Mouse (Mus musculus) frontal cortex, adult 2 months (tissue): ENCODE measurements around the gene Nrarp. TPM values are rescaled to one million over a fixed set of nuclear protein-coding genes. Genes with fewer than 3 reads are reported as not detected.
A peak's percentile ranks its signal among the peaks of the same experiment; 100 is the strongest.

Experiments used
- DNase-seq, 2 experiments: peaks; one replicate each; pipeline ENCODE4 v3.0.0; 2022; ENCODE audit warnings: low spot score in 1 of 2; ENCODE audit errors: extremely low spot score in 1 of 2
- polyA plus RNA-seq: library from polyadenylated mRNA; depleted of rRNA; stranded (reverse); fragments of >200 nt; gene quantifications from 2 replicates; pipeline ENCODE4 v1.2.3, GENCODE M21; 2012; rRNA removed

Gene Nrarp
- 38.7 and 39.1 TPM in 2 replicates for polyA plus RNA-seq

DNA sequence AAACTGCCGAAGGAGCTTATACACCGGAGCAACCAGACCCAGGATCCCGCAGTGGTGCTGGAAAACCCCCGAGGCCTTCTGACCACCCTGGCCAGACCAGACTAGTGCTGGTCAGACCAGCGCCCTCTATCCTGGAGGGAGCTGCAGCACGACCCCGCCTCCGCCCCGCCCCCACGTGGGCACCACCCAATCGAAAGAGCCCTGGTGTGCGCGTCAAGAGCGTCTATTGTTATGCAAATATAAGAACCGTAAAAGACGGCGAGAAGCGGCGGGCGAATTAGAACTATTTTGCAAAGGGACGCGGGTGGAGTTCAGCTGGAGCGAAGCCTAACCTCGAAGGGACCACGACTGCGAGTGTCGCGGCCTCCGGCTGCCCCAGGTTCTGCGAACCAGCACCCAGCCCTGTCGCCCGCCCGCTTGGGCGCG is at the start of gene Nrarp:
Gene Nrarp (plus strand): TSS at position 281 of the 426 bp plus-strand sequence.
- DNase-seq: peak; percentile 90 to 93

DNA sequence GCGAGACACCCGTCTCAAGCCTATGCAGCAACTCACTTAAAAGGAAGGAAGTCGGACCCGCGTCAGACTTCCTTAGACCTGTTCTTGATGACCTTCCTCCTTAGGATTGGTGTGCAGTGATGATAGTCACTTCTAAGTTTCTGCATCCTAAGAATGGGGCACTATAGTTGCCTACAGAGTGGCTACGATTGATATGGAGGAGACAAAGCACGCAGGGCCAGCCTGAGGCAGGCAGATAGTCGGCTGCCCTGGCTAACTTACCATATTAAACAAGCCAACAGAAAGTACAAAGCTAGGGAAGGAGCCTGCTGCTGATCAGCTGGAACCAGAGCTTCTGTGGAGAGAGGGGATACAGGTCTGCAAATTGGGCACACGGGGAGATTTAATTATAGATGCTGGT is 49.0 kb upstream of the Nrarp start:
- DNase-seq: no peak

DNA sequence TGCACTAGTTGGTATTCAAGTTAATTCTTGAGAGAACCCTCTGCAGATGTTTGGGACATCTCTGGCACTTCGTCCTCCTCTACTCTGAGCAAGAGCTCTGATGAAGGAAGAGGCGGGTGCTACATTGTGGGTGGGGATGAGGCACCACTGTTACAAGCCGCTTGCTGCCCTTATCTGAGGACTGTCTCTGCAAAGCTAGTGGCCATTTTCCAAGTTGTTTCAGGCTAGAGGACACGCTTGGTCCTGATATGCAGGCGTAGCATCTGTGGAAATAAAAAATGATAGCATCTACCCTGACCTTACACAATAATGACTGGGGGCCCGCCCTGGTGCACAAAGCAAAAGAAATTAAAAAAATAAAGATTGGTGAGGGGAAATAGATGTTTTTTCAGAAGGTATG is 42.7 kb upstream of the Nrarp start:
- no peak for DNase-seq

DNA sequence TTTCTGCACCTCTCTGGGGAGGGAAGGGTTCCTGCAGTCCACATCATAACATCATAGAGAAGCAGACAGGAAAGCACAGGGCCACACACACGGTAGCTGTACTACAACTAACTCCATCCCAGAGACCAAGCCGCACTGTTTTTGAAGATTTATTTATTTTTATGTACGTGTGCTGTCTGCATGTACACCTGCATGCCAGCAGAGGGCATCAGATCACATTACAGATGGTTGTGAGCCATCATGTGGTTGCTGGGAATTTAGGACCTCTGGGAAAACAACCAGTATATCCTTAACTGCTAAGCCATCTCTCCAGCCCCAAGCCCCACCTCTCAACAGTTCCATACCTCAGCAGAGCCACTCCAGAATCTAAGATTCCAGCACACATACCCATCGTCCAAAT is 39.4 kb upstream of the Nrarp start:
- DNase-seq: no peak

DNA sequence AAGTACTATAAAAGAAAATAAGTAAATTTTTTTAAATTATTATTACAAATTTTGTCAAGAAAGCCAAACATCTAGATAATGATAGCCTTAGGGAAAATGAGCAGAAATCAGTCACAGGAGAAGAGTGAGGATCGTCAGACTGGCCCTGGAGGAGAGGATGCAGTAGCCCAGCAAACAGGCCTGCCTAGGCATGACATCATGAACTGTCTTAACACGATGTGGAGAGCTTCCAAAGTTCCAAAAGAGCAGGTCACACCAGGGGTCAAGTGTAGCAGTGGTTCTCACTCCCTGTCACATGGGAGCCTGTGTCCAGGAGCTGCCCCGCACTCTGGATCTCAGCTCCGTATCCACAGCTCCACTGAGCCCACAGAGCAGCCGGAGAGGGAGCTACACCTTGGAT is 38.6 kb upstream of the Nrarp start:
- no peak for DNase-seq

DNA sequence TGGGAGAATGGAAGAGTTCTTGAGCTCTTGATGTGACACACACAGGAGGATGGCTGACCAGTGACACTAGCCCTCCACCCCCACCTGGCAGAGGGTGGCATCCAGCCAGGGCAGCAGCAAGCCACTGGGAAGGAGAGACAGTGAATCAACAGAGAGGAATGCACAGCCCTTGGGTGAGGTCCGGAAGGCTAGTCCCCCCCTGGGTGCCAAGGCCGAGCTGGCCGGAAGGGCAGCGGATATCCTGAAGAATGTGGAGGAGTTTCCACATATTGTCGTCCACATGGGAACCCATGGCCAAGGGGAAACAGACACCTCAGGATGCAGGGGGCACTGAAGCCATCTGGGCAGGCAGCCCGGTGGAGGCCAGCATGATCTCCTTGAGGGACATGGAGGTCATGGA is 35.2 kb upstream of the Nrarp start:
- DNase-seq: no peak

DNA sequence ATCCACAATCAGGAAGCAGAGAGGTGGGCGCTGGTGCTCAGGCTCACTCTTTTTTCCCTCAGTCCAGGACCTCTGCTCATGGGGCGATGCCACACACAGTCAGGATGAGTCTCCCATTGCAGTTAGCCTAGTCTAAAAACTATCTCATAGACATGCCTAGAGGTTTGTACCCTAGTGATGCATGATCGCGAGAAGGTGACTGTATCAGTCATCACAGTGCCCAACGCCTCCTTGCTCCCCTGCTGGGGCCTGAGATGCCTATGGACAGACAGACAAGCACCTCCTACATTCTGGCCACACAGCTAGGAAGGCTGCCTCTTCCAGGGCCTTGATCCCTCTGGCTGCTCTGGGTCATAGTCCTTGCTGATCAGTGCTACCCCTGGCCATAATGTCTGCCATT is 33.2 kb upstream of the Nrarp start:
- no peak for DNase-seq

DNA sequence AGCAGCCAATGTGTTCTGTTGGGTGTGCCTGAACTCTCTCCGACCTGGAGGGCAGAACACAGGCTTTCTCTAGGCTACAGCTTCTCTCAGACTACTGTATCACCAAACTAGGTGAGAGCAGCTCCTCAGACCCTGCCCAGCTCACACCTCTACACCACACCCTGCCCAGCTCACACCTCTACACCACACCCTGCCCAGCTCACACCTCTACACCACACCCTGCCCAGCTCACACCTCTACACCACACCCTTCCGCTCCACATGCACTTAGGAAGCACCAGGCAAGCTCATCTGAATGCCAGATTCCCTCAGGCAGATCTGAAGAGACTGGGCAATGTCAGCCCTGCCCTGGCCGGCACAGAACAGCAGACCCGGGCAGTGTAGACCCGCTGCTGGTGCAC is 32.7 kb upstream of the Nrarp start:
- DNase-seq: no peak

DNA sequence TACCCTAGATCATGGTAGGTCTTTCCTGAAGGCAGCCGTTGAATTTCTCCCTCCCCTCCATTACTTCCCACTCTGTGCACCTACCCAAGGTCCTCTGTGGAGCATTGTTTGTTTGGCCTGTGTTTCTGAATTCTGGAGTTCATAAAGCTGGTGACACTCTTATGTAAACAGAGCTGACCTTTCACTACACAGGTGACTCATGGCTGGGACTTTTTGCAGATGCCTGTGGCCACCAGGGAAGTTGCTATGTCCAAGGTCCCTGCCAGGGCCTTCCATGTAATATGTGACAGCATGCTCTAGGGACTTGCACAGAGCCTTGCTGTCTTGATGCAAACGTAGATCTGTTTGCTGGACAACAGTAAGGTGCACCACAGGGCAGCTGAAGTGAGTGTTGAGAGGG is 30.9 kb upstream of the Nrarp start:
- no peak for DNase-seq

DNA sequence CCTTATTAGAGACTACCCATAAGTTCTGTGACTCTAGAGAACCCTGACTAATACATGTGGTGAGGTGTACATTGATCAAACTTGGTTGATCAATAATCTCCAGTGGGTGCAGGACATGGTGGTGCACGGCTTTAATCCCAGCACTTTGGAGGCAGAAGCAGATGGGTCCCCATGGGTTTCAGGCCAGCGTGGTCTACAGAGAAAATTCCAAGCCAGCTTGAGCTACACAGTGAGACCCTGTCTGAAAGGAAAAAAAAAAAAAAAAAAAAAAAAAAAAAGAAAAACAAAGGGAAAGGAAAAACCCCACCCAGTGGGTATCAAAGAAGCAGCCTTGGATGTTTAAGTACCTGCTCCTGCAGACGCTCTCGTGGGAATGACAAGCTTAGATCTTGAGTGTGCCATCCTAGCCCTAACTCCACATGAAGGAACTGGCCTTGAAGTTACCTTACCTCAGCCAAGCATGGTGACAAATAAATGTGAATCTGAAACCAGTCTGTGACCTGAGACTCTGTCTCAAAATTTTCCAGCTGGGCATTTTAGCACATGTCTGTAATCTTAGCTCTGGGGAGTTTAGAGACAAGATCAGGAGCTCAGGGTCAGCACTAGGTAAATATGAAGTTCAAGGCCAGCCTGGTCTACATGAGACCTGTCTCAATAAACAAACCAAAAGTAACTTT is 29.1 kb upstream of the Nrarp start:
- DNase-seq: no peak

DNA sequence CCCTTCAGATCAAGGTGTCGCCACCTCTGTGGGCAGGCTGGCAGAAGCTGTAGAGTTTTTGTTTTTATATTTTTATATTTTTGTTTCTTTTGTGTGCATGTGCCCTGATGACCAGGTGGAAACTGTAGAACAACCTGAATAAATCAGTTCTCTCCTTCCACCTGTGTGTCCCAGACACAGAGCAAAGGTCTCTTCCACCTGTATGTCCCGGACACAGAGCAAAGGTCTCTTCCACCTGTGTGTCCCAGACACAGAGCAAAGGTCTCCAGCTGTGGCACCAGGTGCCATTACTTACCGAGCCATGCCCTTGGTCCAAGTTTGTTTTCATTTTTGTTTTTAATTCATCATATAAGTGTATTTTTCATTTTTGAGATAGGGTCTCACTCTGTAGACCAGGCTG is 24.4 kb upstream of the Nrarp start:
- DNase-seq: no peak

DNA sequence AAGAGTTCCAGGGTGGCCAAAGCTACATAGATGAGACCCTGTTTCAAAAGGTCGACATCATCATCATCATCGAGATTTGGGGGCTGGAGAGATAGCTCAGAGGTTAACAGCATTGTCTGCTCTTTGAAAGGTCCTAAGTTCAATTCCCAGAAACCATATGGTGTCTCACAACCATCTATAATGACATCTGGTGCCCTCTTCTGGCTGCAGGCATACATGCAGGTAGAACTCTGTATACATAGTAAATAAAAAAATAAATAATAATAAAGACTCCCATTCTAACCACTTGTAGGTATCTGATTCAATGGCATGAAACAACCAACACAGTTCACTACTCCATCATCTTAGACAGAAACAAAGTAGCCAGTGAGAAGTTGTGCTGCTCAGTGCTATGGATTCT is 23.6 kb upstream of the Nrarp start:
- no peak for DNase-seq

DNA sequence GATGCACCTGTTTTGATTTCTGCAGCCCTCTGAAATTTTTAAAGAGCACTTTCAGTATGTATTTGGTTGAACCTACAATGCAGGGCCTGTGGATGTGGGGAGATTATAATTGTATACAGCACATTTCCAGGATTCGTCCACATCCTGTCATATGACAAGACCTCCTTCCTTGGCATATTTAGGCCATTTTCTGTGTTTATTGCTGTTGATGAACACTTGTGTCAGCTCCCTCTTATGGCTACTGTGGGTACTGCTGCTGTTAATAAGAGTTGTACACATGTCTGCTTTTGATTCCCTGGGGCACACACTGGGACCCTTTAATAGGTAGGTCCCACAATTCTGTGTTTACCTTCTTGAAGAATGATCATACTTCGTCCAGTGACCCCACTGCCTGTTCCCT is 22.9 kb upstream of the Nrarp start:
- peak in 1 of 2 experiments; percentile 67 for DNase-seq

DNA sequence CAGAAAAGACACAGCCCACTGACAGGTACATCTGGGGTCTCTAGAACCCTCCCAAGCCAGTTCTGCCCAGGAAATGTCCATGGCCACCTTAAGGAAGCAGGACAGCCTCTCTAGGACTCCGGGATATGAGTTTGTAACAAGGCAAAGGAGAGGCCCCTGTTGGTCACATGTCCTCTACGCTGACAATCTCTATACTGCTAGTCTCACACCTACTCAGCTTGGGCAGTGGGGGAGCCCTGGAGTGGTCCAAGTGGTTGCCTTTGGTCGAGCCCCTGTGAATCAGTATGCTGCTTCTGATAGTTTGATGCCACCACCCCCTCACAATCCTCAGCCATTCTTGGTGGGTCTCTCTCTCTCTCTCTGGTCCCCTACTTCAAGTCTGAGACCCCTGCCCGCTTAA is 13.1 kb upstream of the Nrarp start:
- no peak for DNase-seq

DNA sequence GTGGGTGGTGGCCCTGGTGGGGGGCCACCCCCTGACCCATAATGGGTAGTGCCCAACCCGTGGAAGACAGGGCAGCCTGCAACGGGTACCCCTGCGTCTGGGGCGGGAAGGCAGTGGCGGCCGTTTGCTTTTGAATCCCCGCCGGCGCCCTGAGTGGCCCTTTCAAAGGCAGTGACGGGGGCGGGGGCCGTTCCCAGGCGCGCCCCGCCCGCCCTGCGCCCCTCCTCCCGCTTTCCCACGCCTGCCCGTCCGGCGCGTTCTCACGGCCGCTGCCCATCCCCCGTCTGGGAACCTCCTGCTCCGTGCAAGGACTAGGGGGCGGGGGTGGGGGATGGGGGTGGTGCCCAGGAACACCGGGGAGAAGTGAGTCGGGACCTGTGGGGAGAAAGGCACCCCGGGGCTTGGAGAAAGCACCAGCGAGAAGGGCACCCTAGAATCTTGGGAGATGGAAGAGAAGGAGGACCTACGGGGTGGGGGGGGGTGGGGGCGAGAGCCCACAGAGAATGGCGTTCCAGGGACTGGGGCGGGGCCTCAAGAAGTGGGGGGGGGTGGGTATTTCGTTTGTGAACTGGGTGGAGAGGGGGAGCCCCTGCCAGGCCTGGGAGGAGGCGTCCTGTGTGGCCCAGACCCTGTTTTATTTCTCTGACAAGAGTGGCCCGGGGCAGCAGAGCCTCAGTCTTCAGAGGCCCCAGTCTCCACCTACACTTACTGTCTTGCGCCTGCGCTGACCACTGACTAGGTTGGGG is 12.5 kb upstream of the Nrarp start:
- DNase-seq: no peak

DNA sequence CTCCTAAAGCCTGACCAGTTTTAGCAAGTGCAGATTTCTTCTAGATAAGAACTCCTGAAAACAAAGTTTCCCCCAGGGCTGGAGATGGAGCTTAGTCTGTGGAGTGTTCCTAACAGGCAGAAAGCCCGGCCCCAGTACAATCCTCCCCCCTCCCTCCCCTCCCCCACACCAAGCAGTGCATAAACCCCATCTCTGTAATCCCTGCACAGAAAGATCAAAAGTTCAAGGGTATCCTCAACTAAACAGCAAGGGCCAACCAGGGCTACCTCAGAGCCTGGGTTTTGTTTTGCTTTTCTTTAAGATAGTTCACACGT is 11.9 kb upstream of the Nrarp start:
- DNase-seq: no peak

DNA sequence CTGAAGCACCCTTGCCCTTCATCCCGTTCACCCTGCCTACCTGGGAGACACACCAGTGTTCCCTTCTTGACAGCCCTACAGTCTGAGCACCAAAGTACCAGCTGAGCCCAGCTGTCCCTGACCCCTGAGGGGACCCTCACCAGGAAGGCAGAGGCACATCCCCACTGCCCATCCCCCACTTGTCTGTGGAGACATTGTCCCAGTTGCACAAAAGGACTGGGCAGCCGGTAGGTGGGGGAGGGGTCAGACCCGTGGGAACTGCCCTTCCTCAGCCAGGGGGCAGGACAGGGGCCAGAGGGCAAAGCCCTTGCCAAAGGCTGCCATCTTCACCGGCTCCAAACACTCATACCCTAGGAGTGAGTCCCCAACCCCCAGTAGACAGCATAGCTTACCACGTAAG is 10.8 kb upstream of the Nrarp start:
- DNase-seq: no peak

DNA sequence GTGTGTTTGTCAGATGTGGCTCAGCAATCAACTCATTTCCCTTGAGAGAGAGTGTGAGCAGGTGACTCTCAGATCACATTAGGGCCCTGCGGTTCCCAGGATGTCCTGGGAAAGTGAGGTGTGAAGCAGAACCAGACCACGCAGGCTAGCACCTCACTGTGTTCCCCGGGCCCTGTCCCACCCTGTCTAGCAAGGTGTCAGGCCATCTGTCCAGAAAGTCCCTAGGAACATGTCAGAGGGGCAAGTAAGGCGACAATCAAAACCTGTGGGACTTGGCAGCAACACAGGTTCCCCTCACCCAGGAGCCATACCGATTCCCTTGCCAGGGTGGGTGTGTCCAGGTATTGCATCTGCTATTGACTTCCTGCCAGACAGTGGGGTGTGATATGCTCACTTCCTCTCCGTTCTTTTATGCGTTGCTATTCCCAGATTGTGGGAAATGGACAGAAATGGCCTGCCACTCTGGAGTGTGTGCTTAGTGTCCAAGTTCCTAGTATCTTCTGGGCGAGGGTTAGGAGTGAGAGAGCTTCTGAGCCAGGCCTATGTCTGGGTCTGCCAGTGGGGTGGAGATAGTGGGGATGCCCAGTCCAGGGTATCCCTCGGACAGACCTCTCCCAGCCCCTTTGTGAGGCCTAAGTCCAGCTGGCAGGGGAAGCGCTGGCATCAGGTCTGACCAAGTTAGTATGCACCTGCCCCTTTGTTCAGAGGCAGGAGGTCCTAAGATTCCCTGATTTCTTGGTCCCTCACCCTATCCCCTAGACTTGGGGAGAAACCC is 10.0 kb upstream of the Nrarp start:
- DNase-seq: no peak

DNA sequence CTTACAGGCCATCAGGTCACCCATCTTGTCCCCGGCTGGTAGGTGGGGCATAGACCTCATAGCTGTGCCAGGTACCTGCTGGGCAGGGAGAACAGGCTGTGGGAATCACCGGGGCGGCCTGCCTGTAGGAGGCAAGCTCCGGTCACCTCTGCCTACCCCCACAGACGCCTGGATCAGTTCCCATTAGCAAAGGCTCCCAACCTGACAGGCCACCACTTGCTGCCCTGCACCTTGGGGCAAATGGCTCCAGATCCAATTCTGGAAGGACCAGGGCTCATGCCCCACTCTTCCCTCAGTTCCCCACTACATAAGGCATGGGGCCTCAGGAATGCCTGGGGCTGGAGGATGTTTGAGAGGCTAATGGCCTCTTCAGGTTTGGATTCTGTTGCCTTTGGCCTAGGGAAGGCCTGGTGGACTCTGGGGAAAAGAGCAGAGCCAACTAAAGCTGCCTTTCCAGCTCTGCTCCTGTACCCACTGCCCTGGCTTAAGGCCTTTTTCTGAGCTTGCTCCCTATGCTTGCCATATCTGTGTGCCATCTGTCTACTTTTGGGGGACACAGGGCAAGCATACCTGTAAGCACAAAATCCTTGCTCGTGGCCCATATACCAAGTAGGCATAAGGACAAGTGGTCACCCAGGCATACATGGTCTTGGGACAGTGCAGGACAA is 9.3 kb upstream of the Nrarp start:
- no peak for DNase-seq

DNA sequence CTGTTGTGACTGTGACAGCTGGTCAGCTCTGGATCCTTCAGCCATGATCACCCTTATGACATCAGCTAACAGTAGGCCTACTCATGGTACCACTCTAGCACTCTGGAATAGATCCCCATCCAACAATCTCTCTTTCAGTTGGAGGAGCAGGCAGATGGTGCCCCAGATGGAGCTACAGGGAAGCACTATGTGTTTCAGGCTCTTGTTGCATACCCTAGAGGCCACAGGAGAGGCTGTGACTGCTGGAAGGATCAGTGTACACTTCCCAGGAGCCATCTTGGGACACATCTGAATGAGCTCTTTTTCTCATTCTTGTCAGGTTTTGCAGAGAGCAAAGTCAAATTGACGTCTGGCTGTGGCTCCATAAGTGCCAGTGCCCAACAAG is 8.8 kb upstream of the Nrarp start:
- no peak for DNase-seq

DNA sequence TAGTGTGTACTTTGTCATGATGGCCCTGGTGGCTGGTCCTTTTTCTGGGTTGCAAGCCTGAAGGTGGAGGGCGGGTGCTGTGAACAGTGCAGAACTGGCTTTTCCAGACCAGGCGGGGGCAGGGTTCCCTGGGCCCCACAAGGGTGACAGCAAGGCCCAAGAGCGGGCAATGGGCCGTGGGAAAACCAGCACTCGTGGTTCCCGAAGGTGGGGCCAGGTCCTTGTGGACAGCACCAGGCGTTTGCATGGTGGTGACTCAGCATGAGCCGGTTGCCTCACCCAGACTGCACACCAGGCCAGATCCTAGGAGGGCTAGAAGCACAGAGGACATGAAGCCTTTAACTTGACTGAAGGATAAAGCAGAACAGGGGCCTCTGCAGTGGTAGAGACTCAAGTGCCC is 7.9 kb upstream of the Nrarp start:
- DNase-seq: no peak
